Mouse (Mus musculus): ENCODE measurements around the gene Hmcn2.
A peak's percentile ranks its signal among the peaks of the same experiment; 100 is the strongest.

DNA sequence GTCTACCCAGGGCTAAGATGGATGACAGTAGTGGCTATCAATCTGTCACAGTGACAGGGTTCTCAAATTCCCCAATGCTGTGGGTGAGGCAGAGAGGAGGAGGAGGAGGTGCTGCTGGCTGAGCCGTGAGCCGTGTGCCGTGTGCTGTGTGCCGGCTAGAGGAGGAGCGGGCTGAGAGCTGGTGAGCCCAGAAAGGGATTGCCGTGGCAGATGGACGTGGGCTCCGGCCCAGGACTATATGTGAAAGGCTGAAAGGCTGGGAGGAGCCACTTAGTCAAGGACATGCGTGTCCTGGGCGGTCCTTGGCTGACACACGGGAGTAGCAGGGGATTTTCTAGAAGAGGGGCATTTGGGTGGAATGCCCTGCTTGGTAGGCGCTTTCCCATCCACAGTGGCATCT, 31.3 kb upstream of the Hmcn2 start:
- TF ChIP-seq CTCF (IDR thresholded peaks at IDR 0.05; ENCODE audit: extremely low read depth, insufficient read depth, low read length) (no peak), POLR2A (IDR thresholded peaks at IDR 0.05; ENCODE audit: extremely low read depth, insufficient read depth, low read length) (0 out of 2 replicates have a peak, but pooled peaks have one; percentile 19)
